Mouse (Mus musculus) kidney, postnatal 25 days (tissue): ENCODE measurements at regions not wholly inside any gene's neighbourhood (a gene's known extent, or its start where the extent isn't known, plus 50 kb on each side); places are given as distances from the start of the nearest gene placed in this dataset.
"Not testable (repeated sequence)": the region's sequence is repeated elsewhere in the genome, so short reads cannot be mapped to it uniquely, and the experiment has no call there.

Experiments
- DNase-seq, 2 experiments: peaks; one replicate each; pipeline ENCODE4 v3.0.0; 2021; ENCODE audit warnings: mixed read lengths in 2 of 2

DNA sequence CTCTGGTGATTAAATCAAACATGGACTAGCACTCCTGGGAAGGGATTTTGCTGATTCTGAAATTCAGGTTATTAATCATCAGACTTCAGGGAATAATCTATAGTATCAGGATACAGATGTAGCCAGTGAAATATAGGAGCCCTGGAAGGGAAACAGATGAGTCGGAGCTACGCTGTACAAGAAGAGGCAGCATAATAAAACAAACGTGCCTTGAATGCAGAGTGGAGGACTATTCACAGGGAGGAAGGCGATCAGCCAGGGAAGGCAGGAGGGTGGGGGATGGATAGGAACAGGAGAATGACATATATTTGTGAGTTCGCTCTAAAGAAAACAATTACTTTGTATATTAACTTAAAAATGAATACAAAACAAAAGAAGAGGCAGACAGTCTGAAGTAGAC lies 286.6 kb upstream of the Got2 start:
- no peak for DNase-seq

DNA sequence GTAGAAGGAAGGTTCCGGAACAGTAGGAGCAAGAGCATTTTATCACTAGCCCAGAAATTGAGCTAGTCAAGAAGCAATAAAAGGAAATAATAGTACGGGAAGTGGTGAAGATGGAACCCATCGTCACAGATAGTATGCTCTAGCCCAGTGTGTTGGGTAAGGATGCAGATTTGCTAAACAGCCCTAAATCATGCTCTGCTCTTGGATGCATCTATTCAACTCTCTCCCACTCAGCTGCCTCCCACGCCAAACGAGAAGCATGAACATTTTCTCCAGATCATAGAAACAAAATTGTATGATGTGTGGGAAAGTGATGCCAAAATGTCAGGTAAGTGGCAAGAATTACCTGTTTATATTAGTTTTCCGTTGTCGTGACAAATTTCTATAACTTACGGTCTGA lies 276.6 kb upstream of the Got2 start:
- DNase-seq, result no peak

DNA sequence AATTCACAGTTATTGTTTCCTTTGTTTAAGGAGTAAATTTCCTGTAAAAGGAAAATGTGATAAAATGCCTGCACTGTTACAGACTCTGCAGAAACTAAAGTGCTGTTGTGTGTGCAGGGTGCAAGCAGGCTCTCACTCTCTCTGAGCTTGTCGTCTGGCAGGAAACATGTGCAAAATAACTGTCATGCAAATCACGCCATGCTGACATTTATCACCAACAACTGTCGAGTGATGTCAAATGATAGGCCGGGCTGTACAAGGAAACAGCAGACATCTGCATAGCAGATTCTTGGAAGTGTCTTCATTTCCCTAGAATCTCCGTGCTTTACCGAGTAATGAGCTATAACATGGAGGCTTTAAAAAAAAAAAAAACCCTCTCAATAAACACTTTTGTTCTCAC lies 271.6 kb upstream of the Got2 start:
- no peak for DNase-seq

DNA sequence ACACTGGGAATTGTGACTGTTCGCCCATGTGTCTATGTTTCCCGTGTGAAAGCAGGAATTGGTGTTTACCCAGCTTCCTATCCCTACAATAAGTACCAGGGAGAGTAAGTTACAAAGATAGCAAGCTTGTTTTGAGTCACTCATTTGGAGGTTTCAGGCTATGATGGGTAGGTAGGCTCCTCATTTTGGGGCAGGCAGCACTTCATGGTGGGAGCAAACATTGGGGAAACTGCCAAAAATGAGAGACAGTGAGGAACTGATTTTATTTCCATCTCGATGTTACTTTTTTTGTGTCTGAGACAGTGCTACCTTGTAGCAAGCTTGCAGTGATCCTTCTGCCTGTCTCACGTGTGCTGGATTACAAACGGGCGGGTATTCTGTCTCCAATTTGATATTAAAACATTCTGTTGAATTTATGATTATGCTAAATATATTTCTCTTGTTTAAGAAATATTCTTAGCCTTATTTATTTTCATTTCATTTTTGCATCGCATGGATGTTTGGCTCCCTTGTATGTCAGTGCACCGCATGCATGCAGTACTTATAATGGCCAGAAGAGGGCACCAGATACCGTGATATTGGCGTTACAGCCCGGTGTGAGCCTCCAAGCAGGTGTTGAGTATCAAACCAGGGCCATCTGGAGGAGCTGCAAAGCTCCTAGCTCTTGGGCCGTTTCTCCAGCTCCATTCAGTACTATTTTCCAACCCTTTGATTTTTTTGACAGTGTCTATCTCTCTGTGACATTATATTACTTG lies 264.3 kb upstream of the Got2 start:
- DNase-seq, result peak; percentile 44 to 65

DNA sequence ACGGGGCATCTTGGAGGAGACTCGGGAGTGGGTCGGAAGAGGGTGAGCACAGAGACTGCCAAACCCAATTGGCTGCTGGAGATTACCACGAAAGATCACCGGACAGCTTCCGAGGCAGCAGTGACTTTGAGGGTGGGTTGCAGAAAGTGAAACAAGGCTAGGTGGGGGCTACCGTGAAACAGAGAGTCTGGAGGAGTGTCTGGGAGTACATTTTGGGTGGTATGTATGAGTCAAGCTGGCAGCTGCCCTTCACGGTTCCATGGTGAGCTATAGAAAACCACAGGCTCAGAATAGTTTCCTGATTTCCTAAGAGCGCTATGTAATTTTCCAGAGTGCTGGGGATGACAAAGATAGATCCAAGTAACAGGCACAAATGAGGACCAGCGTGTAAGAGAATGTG lies 263.7 kb upstream of the Got2 start:
- DNase-seq, result no peak

DNA sequence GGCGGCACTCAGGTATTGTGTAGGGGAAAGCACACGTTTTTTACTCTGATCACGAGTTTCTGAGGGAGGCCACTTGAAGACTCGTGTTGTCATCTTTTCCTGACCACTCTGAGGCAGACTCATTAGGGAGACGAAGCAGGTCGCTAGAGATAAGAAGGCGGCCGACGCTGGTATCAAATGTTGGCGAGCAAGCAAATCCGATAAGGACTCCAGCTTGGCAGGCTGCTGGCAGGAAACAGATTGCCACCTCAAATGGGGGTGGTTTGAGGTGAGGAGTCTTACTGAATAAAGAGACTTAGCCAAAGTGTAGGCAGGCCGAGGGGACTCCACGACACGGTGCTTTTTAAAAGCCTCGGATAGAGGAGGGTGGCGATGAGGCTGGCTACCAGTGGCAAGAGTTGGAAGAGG lies 262.7 kb upstream of the Got2 start:
- DNase-seq, result no peak

DNA sequence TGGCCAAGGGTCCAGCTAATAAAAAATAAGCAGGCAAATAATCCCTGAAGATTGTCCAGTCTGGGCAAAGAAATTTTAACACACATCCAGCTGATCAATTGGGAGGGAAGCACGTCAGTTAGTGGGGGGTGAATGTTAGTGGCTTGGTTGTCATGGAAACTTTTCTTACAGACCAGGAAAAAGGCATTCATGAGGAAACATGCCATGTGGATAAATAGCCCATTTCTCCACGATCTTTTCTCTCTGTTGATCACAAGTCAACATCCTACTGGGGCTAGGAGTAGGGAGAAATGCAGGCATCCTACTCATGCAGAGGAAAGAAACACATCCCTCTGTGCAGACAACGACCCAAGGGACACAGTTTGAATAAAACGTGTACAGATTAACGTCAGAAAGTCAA lies 243.8 kb upstream of the Got2 start:
- no peak for DNase-seq

DNA sequence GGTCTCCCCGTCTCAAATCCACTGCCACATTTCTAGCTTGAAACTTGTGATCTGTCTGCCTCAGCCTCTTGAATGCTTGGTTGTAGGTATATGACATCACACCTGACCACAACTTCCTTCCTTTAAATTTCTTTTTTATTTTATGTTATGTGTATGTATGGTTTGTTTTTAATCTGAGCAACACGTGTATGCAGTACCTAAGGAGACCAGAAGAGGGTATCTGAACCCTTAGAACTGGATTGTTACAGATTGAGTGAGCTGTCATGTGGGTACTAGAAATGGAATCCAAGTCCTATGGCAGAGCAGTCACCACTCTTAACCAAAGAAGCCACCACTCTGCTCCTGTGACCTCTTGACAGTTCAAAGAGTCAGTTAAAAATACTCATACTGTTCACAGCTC lies 240.0 kb upstream of the Got2 start:
- DNase-seq, result no peak

DNA sequence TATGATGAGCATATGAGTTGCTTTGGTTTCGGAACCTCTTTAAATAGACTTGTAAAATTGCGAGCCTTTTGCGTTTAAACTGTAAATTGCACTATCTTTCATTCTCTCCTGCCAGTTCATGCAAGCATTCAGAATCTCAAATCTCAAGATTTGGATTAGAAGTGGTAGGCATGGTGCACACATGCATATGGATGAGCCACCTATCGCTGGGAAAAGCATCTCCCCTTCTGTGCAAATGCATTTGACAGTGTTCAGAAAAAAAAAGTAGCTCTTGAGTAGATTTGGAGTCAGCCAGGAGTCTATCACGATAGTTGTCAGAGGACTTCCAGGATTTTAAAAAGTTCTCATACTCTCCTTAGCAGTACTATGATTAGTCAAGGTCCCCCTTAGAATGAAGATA lies 212.5 kb upstream of the Got2 start:
- DNase-seq, result no peak

DNA sequence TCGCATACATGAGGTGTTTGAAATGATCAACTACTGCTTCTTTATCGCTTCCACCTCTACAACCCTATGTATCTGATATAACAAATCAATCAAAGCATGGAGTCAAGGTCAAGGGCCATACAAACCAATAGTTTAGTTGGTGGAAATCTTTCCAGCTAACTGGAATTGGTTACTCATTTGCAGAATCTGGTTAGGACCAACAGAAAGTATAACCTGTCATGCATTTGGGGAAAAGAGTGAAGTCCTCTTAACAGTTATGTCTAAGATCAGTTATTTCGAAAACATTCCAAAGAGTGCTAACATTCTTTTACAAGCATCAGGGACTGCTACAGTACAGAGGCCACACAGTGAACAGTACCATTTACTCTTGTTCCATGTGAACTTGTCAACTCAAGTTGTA lies 204.6 kb upstream of the Got2 start:
- DNase-seq, result no peak

DNA sequence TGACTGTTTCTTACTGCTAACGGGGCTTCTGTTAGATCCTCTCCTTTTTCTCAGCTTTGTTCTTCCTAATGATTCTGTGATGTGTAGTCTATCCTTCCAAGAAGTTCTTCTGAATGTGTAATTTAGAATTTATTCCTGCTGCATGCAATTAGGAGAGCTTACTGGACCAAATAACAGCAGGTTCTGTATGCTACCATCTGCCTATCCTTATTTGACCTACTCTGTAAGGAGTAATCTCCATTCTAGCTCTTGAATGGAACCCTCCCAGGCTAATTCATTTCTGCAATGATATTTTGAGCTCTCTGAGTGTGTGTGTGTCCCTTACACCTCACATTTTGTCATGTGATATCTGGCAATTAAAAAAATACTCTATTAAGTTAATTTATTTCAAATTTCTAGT lies 201.9 kb upstream of the Got2 start:
- no peak for DNase-seq

DNA sequence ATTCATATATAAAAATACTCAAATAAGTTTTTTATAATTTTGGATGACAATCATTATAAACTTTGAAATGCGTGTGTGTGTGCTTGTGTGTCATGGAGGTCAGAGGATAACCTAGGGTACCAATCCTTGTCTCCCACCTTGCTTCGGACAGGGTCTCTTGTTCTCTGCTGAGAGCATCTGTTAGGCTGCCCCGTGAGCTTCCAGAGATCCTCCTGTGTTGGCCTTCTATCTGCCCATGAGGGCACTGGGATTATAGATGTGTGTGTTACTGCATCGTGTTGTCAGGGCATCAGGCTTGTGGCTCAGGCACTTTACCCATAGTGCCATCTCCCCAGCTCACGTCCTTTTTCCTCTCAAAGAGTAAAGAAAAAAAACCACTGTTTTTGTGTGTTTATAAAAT lies 180.0 kb upstream of the Got2 start:
- DNase-seq, result no peak

DNA sequence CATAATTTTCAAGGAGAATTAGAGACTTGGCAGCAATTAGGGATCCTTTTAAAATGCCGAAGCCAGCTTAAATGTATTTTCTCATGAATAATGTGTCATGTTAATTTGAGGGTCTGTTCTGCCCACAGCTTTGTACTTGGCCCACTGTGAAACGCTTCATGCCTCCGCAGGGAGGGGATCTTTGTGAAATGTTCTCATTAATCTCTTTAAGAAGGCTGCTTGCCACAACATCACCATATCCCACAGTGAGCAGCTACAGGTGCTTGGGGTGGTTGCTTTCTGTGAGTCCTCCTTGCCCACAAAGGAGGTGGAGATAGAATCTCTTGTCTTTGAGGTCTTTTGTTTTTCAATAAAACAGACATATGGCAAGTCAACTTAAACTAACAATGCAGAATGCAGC lies 159.3 kb upstream of the Got2 start:
- DNase-seq, result no peak

DNA sequence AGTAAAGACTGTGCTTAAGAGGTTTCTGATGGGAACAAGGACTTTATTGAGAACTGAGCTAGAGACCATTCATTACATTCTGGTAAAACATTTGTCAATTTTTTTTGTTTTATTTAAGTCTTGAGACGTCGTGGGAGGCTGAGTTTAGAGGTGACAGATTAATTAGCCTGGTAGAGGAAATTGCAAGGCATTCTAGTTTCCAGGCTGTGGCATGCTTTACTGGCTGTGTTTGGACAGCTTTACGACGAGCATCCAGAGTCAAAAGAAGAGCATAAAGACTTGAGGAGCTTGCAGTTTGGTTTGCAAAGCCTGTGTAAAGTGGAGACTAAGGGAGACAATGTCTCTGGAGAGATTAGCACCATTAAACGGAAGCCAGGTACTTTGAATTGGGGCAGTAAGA lies 154.0 kb upstream of the Got2 start:
- DNase-seq, result no peak

DNA sequence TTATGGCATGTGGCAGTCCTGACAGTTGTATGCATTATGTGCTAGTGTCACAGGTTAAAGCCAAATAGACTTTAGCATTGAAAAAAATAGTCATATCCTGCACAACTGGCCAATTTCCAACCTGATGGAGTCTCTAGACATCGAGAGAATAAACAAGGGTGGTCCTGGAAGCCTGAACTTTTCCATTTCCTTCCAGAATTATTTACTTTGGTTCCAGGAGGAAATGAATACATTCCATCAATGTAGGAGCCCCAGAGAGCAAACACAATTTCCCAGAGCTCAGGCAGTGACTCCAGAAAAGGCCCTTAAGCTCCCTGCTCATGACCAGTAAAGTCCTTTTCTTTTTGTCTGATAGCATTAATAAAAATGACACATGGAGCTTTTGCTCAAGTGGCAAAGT lies 151.9 kb upstream of the Got2 start:
- peak in 1 of 2 experiments; percentile 42 for DNase-seq

DNA sequence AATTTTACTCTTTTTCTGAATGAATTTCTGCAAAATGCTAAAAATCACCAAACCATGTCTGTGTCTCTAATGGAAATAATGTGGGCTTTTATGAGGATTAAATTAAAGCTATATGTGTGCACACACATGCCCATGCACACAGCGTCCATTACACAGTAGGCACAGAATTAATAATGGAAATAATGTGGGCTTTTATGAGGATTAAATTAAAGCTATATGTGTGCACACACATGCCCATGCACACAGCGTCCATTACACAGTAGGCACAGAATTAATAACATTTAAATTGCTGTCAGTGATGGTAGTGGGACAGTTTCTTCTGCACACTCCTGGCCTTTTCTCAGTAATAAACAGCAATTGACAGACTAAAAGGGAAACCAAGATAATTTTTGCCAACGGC lies 130.4 kb upstream of the Got2 start:
- not testable (repeated sequence) for DNase-seq

DNA sequence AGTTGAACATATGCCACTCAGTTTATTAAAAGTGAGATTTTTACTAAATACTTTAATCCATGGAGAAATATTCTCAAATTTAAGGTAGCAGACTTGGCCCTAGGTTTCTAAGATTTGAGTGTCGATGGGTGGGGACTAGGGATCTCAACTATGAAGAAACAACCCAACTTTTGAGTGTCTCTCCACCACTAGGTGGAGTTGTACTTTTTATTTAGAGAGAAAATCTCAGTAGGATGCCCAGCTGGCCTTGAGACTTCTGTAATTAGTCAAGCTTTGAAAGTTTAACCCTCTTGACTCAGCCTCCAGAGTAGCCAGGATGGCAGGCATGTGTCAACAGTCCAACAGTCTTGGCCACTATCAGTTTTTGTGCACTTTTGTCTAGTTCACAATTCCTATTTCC lies 123.7 kb upstream of the Got2 start:
- no peak for DNase-seq

DNA sequence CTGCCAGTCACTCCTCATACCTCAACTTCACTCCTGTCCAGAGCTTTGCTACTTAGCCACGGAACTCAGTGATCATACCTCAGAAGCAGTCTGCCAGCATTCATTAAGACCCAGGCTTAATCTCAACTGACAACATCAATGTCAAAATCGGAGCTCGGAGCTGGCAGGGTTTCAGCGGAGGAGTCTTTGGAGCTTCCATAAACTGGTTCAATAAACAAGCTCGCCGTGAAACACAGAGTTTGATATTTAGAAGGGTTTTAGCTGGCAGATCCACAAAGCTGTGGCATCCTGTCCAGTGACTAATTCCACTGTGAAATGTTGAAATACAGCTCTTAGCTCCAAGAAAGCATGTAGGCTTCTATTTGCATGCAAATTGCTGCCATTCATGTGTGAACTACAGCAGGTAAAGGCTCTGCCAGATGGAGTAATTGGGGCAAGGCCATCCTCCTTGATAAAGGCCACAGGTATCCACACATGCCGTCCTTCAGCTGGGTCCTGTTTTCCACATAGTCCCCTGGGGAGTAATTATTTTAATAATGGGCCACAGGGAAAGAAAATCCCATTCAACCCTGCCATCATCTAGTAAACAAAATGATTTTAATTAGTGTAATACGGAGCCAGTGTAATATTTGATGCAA lies 103.6 kb upstream of the Got2 start:
- no peak for DNase-seq

DNA sequence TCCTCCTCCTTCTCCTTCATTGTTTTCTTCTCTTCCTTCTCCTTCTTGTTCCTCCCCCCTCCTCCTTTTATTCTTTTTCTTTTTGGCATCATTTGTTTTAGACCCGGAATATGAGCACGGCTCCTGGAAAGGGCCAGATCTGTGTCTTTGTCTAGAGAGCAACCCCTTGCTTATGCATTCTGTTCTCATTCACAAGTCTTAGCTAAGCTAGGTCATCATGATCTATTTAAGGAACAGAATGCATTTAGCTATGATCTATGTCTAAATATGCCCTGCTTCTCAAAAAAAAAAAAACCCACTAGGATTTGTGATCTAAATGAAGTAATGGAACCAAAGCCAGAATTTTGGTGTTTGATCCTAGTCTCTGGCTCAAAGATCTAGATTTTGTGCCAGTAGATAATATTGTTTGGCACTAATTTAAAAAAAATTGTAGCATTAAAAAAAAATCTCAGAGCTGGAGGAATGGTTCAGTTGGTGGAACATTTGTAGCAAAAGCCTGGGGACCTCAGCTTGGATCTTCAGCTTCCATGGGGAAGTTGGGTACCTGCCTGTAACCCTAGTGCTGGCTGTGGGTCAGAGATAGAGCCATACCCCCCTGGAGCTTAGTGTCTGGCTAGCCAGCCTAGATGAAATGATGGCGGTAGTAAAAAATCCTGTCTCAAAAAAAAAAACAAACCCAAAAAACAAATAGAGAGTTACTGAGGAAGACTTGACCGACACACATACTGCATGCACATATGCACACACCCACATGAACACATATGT lies 100.5 kb upstream of the Got2 start:
- no peak for DNase-seq

DNA sequence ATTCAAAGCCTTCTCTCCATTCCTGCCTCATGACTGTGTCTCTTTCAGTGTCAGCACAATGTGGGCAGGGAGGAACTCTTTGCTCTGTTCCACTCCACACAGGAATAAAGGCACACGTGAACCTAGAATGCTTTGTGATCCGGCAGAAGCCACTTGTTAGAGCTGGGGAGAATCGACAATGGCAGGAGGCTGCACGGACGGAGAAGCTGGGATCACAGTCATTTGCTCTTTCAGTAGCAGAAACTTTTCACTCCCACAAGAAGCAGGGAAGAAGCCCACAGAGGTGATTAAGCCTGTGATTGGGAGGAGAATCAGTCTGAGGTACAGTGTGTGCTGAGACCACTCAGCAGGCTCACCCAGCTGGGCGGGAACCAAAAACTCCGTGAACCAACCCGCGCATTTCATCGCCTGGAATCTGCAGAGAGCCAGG lies 98.7 kb upstream of the Got2 start:
- DNase-seq, result no peak

DNA sequence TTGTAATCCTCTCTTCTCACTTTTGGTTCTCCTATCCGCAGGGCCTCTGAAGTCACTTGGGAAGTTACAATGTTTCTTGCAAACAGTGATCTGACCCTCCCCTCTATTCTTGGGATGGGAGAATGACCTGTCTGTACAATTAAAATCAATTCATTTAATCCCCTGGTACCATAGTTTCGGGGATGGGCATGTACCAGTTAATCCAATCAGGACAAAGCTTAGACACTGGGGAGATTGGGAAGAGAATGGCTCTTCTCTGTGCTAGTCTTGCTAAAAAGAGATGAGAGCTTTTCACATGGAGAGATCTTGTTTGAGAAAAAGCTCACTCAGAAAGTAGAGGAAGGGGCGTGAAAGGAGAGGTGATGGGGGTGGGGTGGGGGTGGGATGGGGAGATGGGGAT lies 98.1 kb upstream of the Got2 start:
- DNase-seq, result no peak

DNA sequence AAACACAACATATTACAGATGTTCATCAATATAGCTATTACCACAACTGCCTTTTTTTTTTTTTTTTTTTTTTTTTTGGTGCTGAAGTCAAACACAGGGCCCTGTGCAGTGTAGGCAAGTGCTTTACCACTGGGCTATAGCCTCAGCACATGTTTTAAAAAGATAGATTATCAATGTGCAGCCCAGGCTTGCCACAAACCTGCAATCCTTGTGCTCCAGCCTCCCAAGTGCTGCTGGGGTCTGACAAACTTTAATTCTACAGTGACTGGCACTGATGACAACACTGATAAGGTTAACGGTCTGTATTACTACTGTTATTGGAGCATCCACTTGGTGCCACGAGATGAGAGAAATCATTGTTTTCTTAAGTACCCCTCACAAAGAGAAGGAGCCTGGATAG lies 95.3 kb upstream of the Got2 start:
- DNase-seq, result no peak

DNA sequence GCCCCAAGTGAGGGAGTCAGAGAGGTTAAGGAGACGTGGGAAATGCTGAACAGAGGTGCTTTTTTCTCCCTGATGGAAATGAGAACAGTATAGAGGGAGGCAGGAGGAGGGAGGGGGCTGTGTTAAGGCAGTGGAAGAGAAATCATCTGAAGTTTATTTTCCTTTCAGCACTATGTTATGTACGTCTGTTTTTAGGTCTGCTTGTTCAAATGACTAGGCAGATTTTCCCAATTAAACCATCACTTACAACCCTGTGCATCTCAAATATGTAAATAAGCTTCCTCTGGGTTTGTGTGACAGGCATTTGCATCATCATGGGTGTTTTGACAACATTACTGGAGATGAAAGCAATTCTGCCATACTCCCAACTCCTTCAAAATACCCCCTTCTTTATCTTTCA lies 92.1 kb upstream of the Got2 start:
- DNase-seq, result no peak

DNA sequence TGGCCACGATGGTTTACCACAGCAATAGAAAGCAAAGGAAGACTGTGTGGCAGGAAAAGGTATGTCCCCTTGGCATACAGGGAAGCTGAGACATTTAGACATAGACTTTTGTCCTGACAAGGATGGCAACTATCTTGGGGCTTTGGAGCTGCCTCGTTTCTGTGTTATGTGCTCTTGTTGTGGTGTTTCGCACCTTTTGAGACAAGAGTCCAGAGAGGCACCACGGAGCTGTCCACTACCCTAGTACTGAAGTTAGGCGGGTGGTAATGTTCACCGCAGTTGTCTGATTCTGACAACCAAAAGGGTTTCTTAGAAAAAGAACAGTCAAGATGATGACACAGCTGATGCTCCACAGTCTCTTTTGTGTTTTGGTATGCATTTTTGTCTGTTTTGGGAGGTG lies 90.9 kb upstream of the Got2 start:
- DNase-seq, result peak in 1 of 2 experiments; percentile 27
